Mouse (Mus musculus) cerebellum, postnatal 14 days (tissue): ENCODE results near the gene Rsrc2.
A peak's percentile ranks its signal among the peaks of the same experiment; 100 is the strongest.
"Not testable (repeated sequence)": the region's sequence is repeated elsewhere in the genome, so short reads cannot be mapped to it uniquely, and the experiment has no call there.

Experiments
- DNase-seq, 2 experiments: peaks; one replicate each; pipeline ENCODE4 v3.0.0; 2021; ENCODE audit warnings: mixed read lengths in 2 of 2

Rsrc2 gene

GRCm38 (mm10) chr5:123749065-123750064 lies at the start of gene Rsrc2, which contains the start of gene Kntc1:
Rsrc2 (minus strand) TSS chr5:123749414.
Kntc1 (plus strand) TSS chr5:123749716.
- DNase-seq: peak; percentile 98 to 99

- no peak for DNase-seq
These were observed 43.9 kb upstream of the Rsrc2 start for GRCm38 (mm10) chr5:123793081-123793480.

DNA sequence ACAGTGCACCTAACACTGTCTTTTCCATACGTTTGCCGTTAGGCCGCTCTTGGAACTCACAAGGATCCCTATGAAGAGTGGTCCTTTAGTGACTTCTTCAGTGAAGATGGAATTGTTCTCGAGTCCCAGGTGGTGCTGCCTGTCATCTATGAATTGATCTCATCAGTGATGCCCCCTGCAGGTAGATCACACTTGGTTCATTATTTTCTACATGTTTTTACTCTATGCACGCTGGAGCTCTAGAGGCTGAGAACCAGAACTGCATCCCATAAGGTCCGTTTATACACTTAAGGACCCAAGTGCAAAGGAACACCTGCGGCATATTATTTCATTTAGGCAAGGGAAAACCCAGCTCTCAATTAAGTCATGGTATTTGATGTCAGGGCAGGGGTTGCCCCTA lies 39.8 kb upstream of the Rsrc2 start:
- no peak for DNase-seq

DNA sequence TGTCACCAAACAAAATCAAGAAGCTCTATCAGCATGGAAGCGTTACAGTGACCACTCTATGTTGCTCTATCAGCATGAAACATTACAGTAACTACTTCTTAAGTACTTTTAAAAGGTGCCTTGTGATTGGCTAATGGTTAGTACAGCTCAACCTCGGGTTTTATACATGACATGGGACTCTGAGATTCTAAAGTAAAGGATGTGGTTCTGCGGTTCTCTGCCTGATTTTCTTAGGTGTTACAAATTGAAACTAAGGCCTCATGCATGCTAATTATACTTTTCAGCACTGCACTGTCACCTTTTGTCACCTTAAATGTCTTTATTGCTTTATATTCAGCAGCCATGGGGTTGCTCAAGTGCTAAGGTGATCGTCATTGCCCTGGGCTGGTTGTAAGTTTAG lies 32.6 kb upstream of the Rsrc2 start:
- no peak for DNase-seq

DNA sequence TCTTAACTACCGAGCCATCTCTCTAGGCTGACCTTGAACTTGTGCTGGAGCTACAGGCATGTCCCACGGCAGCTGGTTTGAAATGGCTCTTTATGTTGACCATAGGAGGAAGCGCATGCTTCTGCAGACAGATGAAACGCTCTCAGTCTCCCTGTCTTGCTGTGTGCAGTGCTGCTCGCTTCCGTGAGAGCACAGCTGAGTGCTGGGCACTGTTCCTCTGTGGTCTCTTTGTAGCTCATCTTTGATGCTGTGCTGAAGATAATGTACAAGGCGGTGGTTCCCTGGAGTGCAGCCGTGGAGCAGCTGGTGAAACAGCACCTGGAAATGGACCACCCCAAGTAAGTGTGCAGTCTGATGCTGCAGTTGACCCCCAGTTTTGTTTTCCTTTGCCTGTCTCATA lies 31.5 kb upstream of the Rsrc2 start:
- no peak for DNase-seq

- DNase-seq: no peak
These were observed 24.2 kb upstream of the Rsrc2 start for GRCm38 (mm10) chr5:123773441-123773840.

DNA sequence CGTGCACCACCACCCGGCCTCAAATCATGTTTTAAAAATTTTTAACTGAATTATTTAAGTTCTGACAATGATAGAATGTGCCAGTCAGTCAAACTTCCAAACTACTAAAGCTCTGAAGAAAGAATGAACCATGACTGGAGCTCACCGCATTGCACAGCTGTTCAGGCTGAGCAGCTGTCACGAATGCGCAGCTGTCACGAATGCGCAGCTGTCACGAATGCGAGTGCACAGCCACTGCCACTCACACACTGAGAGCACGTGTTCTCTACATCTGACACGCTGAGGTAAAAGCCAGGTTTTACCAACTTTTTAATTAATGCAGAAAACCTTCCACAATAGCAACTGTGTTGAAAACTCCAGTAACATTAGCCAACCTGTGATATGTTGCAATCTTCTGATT lies 17.2 kb upstream of the Rsrc2 start:
- DNase-seq: not testable (repeated sequence)

GRCm38 (mm10) chr5:123765506-123765905 lies 16.3 kb upstream of the Rsrc2 start:
- no peak for DNase-seq

DNA sequence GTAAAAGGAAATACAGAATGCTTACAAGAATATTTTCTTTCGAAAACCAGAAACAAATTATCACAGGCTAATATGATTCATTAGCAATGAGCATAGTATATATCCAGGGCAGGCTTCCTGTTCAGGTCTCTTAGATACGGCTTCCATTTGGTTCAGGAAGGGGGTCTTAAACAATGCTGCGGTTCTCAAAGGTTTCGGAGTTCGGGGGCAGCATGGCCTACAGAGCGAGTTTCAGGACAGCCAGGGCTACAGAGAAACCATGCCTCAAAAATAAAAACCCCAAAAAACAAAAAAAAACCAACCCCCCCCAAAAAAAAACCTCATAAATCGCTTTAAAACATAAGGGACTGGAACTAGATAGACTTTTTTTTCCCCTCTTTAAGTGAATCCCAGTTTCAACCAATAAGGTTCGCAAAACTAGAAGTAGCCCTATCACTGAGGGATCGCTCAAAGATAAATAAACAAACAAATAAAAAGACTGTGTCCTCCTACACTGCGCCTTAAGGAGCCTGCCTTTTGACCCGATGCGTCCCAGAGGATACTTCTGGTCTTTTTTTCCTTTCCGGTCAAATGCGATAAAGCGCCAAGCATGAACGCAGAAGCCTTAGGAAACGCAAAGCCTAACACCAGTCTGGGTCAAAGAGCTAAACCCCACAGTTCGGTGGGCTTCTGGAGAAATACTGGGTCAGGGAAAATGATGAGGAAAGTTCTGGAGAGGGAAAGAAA lies 712 bp downstream of the Rsrc2 start:
- DNase-seq: no peak

- no peak for DNase-seq
These were observed 1.6 kb downstream of the Rsrc2 start for GRCm38 (mm10) chr5:123747604-123748003.

DNA sequence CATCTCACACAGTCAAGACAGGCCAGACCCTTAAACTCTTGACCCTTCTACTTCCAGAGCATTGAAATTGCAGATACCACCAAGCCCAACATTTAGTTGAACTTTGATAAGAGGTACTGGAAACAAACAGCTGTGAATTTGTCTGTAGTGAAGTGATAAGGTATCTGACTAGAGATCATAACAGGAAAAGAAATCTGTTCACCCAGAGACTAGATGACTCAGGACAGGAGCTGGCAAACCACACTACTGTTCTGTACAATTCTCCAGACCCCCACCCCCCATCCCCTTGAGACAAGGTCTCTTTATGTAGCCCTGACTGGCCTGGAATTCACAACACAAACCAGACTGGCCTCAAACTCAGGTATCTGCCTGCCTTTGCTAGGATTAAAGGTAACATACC lies 3.0 kb downstream of the Rsrc2 start:
- DNase-seq: no peak

GRCm38 (mm10) chr5:123744358-123744757 lies 4.9 kb downstream of the Rsrc2 start:
- no peak for DNase-seq

DNA sequence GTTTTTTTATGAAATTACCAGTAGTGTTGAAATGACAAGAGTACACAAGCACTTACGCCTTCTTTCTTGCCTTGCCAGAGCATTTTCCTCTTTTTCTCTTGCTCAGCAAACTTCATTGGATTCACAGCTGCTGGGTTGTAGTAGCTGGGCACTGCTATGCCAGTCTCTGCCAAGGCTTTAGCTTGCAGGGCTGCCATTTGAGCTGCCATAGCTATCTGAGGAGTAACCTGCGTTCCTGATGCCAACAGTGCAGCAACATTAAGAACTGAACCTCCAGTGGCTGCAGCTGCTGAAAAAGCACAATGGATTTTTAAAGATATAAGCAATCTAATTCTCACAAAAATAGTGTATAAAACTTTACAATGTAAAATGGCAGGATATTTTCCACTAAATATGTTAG lies 18.2 kb downstream of the Rsrc2 start:
- no peak for DNase-seq

DNA sequence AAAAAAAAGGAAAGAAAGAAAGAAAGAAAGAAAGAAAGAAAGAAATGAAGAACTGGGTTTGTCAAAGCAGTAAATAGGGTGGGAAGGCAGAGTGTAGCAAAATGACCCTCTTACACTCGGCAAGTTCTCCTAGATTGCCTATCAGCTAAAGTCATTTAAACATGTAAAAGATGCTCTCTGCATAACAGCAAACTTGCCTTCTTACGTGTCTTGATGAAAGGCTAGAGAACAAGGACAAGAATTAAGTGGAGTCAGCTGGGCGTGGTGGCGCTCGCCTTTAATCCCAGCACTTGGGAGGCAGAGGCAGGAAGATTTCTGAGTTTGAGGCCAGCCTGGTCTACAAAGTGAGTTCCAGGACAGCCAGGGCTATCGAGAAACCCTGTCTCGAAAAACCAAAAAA lies 25.4 kb downstream of the Rsrc2 start:
- DNase-seq: not testable (repeated sequence)

GRCm38 (mm10) chr5:123720328-123721311 lies 28.6 kb downstream of the Rsrc2 start, which contains the start of gene Zcchc8:
Zcchc8 (minus strand) TSS chr5:123721100.
- DNase-seq: peak; percentile 94 to 97

- DNase-seq: no peak
These were observed 34.6 kb downstream of the Rsrc2 start for GRCm38 (mm10) chr5:123714622-123715021.

DNA sequence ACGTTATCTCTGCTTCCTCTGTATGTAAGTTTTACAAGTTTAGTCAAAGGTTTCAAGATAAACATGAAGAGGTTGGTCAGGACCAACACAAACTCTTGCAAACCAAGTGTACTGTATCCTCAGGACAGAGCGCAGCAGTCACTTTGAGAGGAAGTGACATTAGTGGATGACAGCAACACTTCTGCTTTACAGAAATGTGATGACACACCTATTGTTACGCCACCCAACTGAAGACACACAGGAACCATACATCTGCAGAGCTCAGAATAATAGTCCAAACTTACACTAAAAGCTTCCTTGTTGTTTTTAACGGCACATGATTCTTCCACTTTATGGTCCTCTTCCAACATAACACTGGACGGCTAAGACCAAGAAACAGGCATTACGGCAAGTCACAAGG lies 35.4 kb downstream of the Rsrc2 start:
- no peak for DNase-seq

DNA sequence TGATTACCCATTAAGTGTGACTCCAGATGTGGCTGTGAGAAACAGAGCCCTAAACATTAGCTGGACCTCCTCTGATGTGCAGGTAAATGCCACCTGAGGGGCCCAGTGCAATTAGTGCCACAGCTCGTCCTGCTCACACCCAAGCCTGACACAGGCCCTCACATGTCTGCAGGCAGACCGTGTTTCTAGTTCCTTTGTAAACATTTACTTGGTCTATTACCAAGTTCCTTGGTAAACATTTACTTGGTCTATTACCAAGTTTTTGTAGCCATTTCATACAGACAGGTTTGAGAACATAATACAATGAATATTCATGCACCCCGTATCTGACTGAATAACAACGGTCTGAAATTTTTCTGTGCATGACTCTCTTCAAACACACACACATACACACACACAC lies 39.6 kb downstream of the Rsrc2 start:
- DNase-seq: no peak

GRCm38 (mm10) chr5:123708598-123708997 lies 40.6 kb downstream of the Rsrc2 start:
- no peak for DNase-seq

DNA sequence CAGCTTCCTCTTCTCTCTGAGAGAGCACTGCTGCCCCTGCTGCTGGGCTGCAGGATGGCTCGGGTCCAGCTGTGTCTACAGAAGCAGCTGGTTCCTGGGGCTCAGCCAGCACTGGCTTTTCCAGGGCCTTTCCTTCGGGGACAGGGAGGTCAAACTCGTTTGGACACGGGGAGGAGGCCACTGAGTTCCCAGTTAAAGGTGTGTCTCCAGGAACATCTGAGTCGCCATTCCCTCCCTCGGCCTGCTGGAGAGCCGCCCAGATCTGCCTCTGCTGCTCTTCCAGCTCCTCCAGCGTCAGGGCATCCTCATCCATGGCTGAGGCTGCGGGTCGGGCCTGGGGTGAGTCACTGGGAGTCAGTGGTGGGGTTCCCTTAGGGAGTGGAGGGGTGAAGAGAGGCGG lies 48.6 kb downstream of the Rsrc2 start:
- DNase-seq: peak; percentile 42 to 71

- peak; percentile 93 for DNase-seq
These were observed 50.0 kb downstream of the Rsrc2 start for GRCm38 (mm10) chr5:123699198-123699597.

DNA sequence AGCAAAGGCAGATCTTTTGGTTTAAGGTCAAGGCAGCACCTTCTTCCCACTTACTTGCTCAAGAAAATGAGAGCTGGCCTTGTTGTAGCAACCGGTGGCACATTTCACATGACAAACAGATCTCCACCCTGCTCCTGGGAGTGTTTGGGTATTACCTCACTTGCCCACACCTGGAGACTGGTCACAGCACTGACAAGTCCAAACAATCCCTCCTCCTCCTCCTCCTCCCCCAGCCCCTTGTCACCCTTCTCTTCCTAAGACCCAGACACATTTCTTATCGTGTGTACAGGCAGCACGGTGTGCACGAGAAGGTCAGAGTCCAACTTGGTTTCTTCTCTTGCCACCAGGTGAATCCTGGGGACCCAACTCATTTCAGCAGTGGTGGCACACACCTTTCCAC lies 52.3 kb downstream of the Rsrc2 start:
- DNase-seq: no peak
